Mouse (Mus musculus): ENCODE data around the gene Padi2.

Padi2 gene

DNA sequence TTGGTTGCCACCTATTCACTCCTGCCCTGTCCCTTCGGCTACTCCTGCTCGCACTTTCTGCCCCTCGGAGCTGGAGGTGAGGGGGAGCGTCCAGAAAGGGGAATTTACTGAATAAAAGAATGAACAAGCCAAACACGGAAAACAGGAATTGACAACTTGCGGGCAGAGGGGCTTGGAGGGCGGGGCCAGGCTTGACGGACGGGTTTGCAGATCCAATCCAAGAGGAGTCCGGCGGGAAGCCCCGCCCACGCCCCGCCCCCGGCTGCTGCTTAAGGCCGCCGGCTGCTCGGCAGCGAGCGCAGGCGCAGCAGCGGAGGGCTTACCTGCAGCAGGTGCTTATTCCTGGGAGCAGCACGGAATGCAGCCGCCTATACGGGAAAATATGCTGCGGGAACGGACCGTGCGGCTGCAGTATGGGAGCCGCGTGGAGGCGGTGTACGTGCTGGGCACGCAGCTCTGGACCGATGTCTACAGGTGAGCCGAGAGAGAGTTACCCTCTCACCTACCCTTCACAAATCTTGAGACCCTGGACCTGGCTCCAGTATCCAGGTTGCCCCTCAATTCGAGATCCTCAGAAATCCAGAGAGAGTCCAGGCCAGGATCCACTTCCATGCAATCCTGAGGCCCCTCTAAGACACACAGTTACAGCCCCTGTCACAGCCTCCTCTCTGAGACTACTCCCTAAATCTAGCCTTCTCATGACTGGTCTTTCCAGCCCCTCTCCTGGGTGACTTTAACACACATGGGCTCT is at the start of gene Padi2:
TSS of gene Padi2 (plus strand) at position 269 of the 751 bp plus-strand sequence.
- peak; percentile 81 to 83 for DNase-seq

DNA sequence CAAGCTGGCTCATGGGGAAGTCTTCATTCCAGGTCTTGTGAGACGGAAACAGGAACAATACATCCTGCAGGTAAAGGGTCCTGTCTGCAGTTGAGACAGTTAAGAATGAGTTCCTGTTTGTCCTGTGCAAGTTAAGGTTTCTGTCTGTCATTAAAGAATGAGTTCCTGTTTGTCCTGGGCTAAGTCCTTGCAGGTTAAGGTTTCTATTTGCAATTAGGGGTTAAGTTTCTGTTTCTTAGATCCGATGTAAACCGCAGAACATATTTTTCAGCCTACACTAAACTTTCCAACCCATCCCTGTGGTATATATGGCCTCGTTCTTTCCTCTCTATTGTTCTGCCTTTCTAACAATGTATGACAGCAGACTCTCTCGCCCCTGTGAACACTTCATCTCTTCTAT is 49.1 kb upstream of the Padi2 start:
- no peak for DNase-seq

DNA sequence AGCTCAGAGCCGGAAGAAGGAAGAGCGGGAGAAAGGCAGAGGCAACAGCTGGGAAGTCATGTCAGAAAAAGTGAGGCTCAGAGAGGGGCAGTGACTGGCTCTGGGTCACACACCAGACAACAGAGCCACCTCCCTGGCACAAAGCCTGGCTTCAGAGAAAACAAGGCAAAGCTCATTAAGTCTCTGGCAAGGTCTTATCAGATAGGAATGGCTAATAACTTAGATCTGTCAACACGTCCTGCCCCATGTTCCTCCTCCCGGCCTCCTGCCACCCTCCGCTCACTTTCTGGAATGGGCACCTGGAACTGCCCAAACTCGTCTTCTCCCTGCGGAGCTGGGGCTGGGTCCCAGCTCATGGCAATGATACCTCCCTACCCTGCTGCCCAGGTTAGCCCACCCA is 48.3 kb upstream of the Padi2 start:
- no peak for DNase-seq

DNA sequence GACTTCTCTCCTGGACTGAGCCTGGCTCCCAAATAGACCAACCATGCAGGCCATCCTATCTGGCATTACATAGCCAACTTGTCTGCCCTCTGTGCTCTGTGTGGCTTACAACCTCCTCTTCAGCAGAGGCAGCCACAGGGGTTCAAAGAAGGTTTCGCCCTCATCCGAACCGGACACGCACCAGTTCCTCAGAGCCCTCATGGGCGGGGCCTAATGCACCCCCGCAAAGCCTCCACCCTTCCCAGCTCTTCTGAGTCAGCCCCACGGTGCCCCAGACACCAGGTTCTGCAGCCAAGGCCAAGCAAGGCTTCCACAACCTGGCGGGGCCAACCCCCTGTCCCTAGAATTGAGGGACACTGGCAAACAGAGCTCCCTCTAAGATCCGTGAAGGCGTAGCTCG is 46.9 kb upstream of the Padi2 start:
- DNase-seq: no peak

DNA sequence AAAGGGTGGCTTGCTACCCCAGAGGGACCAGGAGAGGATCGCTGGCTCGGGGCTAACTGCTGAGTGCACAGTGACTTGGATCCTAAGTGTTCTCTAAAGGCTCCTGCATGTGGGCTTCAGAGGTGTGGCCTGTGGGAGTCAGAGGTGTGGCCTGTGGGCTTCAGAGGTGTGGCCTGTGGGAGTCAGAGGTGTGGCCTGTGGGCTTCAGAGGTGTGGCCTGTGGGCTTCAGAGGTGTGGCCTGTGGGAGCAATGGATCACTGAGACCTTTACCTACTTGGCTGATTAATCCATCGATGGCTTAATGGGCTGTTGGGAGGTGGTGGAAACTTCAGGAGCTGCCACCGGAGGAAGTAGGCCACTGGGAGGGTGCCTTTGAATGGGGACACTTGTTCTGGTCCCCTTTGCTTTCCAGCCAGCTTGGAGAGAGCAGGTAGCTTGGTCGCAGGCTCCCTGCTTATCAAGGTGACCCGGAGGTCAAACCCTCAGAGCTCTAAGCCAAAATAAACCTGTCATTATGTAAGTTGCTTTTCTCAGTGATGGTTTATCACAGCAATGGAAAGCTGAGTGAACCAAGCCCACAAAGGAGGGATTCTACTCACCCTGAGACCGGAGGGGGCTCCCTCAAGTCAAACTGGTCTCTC is 45.9 kb upstream of the Padi2 start:
- no peak for DNase-seq

DNA sequence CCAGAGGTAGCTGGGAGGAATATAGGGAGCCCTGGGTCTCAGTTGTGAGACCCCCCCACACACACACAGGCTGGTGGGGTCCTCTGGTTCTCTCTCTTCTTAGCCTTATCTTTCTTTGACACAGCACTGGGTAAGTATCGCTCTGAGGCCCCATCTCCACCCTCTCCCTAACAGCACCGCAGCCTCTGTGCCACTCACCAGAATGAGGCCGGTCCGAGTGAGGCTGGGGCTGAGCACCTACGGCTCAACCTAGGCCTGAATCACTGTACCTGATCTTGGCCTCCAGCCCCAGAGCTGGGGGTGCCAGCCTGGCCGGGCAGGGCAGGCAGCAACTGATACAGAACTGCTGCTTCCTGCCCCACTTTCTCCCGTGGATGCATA is 45.4 kb upstream of the Padi2 start:
- no peak for DNase-seq

DNA sequence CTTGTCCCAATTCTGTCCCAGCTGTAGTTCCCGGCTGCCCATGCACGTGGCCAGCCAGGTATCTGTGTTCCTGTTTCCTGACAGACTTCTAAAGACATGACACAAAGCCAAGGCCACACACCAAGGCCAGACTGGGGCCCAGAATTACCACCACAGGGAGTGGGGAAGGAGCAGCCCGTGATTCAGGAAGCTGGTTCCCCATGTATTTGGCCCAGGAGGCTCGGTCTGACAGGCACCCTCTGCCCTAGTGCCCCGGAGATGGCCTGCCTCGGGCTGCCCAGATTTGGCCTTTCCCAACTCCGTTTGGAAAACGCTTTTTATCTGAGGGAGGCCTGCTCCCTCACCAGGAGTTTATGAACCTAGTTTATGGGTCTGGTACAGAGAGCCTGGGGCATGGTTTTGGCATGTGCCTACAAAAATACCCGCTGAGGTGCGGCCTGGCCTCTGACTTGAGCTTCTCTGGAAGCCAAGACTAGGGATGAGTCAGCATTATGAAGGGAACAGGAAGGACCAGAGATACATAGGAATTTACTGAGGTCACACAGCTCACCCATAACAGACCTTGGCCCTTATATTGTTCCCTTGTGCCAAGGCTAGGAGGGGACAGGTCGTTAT is 44.0 kb upstream of the Padi2 start:
- DNase-seq: no peak

DNA sequence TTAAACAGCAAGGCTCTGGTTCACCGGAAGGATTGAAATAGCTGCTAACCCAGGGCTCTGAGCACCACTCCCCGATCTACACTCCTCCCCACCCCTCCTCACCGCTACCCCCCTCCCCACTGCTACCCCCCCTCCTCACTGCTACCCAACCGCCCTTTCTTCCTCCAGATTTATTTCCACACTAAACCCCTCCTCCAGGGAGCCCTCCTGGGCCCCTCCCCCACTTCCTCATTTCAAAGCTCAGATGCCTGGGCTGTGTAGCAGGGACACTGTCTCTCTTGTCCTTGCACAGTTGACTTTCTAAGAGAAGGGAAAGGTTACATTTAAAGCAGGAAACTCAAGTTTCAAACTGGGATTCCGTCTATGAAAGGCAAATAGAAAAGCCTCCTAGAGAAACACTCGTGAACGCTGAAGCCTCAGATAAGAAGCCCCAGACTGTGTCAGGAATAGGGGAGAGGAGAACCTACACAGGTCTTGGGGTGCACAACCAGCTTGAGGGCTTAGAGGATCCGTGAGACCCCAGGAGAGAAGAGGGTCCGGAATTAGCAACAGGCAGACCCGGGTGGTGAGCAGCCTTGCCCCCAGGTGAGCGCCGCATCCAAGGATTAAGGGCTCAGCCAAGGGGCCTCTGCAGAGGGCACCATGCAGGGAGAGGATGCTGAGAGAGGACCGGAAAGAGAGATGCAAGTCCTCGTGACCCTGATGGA is 37.5 kb upstream of the Padi2 start:
- DNase-seq: peak; percentile 44 to 48

DNA sequence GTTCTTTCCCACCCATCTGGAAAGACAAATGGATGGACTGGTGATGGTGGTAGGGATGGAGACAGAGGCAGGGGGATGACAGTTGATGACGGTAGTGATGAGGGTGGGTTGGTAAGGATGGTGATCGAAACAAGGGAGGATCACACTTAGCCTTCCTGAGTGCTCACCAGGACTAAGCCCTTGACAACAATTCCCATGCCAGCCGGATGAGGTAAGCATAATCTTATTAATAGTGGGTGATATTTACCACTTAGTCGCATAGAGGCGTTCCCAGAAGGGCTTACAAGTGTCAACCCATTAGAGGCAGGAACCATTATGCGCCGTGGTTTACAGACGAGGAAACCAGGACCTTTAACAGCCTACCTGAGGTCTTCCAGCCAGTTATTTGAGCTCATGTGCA is 36.2 kb upstream of the Padi2 start:
- no peak for DNase-seq

DNA sequence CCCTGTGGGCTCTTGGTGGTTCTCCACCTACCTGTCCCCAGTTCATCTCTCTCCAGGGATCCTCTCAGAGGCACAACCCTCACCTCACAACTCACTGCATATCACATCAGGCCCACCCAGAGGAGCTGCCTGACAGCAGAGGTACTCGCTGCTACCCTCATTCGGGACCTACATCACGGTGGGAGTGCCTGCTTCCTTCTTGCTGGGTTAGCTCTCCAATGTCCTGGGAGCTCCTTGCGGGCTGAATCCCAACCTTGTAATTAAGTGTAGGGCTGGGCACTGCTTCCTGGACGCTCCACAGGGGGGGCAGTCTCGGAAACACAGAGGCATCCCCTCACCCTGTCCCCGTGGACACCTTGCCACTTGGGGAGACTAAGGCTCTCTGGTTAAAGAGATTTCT is 35.3 kb upstream of the Padi2 start:
- DNase-seq: peak in 1 of 2 experiments; percentile 10

DNA sequence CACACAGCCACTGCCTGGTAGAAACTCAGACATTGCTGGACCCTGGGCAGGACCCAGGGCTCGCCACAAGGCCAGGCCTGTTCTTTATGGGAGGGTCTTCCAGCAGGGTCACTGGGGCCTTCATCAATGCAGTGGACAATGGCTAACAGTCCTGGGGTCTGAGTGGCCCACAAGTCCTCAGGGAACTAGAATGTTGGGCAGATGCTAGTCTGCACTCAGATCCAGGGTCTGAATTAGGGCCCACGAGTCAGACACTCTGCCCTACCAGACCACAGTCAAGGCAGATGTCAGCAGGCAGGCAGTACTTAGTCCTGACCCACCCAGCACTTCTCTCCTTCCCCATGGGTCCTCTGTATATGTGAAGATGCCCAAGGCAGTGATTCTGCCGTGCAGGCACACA is 34.8 kb upstream of the Padi2 start:
- peak in 1 of 2 experiments; percentile 12 for DNase-seq

DNA sequence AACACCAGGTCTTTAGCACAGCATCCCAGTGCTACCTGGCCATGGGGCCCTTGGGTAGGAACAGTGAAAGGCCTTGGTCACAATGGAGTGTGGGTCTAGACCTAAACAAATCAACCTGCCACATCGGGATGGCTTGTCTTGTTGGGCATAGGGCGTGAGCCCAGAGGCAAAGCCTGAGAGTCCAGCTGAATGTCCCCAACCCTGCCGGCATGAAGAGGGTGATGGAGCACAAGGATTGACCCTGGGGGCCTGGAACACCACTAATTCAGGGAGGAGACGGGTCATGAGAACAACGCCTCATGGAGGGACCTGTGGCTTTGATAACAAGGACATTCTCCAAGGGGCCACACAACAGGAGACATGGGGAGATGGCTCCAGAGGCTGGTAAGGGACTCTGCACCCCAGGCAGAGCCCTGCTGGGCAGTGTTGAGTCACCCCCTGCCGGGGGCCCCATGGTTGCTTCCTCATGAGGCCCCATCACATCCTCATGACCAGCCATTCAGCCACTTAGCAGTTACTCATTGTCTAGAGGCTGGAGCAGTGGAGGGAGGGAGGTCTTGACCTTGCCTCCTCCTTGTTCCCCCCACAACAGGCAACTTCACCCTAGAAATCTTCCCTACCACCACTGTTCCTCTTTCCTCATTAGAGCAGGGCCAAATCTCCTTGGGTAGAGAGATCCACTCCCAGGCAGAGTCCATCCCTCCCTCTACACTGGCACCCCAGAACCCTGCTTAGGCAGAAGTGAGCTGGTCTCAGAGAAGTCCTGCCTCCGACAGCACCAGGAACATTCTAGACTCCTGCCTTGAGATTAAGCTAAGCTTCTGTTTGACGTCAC is 34.1 kb upstream of the Padi2 start:
- peak; percentile 35 to 53 for DNase-seq

DNA sequence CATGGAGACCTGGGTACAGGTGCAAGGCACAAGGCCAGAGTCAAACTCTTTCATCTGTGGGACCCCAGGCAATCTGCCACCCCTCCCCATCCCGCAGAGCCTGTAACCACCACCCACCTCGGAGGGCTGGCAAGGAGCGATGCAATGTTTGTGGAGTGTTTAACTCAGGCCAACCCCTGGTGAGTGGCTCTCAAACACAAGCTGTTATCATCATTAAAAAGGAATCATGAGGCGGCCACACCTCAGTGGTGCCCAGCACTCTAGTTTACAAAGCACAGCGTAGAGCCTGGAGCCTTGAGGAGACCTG is 33.5 kb upstream of the Padi2 start:
- peak in 1 of 2 experiments; percentile 20 for DNase-seq

DNA sequence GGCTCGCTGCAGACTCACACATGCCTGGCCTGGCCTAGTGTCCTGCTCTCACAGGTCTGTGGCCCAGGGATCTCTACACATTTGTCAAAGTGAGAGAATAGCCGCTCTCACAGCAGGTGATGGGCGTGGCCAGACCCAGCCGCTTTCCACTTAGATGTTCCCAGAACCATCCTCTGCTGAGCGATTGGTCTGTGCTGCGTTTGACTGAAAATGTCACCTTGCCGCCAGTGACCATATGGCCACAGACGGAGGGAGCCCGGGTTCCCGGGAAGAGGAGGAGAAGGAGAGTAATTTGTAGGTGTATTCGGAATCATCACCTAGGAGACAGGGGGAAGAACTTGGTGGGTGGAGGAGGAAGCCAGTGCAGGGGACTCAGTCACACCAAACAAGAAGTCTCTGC is 33.1 kb upstream of the Padi2 start:
- DNase-seq: no peak

DNA sequence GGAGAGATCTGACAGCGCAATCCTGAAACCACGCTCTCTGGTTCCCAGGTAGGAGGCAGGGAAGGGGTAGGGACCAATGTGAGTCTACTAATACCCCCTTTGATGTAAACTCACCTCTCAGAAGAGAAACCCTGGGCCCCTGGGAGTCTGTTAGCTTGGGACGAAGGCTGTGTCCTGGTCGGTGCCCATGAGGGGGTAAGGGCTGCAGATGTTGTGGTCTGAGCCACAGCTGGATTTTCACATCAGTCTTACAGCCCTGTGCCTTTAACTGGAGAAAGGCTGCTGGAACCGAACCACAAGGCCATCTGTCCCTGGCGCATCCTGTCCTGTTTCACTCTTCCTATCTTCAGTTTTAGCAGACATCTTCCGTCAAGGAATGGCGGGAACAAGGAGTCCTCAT is 30.0 kb upstream of the Padi2 start:
- DNase-seq: peak in 1 of 2 experiments; percentile 6

DNA sequence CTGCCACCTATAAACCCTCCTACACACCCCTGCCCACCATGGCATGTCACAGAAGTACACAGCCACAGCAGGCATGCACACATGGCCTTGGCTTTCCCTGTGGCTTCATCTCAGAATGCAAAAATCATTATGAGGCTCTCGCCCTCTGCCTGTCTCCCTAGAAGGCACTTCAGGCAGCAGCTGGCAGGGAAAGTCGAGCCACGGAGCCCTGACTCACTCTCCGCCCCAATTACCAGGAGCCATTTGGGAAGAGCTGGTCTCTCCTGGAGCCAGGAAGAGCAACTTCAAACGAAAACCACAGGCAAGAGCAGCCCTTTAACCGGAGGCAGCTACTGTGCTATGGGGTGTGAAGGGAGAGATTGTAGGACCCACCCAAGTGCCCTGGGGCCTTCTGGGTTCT is 29.5 kb upstream of the Padi2 start:
- DNase-seq: peak in 1 of 2 experiments; percentile 12

DNA sequence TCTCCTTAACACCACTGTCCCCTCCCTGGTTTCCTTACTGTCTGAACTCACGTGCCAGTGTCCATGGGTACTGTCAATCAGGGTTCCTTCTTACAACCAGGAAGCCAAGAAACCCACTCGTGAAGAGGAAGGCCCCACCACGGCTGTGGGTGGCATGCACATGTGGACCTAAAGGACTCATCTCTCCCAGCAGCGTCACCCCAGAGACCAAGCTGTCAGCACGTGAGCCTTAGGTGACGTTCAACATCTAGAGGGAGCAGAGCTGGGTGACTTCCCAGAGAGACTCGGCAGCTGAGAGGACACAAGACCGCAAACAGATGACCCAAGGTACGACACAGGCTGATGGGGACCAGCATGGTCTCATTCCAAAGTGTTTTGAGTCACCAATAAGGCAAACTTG is 28.7 kb upstream of the Padi2 start:
- DNase-seq: peak in 1 of 2 experiments; percentile 16

DNA sequence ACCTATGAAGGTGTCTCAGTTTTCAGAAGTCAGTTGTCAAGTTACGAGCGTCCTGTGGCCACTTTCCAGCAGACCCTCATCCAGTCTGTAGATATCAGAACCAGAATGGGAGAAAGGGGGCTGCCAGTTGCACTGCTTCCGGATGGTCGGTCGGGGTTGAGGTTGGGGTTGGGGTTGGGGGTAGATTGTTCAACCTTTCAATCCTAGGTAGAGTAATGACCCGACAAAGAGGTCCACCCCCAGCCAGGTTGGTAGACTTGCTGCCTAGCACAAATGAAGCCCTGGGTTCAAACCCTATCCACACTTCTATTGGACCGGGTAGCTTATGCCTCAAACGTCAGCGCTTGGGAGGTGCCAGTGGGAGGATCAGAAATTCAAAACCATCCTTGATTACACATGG is 27.5 kb upstream of the Padi2 start:
- peak in 1 of 2 experiments; percentile 10 for DNase-seq

DNA sequence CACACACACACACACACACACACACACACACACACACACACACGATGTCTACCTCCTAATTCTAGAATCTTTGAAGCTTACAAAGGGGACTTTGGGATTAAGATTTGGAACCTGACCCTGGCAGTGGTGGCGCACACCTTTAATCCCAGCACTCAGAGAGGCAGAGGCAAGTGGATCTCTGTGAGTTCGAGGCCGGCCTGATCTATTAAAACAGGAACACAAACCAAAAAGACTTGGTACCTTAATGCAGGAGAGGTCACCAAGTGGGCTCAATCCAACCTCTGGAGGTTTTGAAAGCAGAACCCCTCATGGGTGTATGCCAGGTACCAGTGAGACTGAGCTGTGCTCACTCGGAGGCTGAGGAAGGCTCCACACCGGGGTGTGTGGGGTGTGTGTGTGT is 27.0 kb upstream of the Padi2 start:
- DNase-seq: no peak

DNA sequence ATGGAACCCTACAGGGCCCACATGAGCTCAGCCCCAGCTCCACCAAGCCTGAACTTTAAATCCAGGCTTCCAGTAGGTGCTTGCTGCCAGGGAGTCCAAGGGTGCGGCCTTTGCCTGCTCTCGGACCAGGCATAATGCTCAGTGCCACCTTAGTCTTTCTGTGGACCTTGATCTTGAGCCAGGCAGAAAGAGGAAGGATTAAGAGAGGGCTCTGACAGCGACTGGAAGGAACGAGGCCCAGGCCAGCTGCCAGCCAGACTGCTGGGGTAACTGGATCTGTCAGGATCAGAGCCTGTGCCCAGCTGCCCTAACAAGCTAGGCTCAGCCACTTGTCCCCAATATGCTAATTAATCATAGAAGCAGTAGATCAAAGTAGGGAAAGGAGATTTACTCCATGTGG is 26.4 kb upstream of the Padi2 start:
- DNase-seq: no peak

DNA sequence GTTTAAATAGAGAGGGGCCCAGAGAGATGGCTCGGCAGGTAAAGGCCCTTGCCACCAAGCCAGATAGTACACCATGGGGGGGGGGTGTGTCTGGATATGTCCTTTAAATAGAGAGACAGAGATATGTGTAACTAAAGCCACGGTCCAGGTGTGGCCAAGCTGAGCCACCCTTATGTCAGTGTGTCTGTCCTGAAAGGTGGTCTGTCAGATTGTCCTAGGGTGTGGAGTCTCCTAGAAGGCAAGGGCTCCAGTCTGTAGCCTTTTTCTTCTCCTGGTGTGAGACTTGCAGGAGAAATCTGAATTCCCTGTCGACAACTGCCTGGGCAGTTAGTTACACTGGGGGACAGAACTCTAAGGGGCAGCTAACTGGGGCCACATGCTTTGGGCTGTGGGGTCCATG is 25.9 kb upstream of the Padi2 start:
- DNase-seq: no peak

DNA sequence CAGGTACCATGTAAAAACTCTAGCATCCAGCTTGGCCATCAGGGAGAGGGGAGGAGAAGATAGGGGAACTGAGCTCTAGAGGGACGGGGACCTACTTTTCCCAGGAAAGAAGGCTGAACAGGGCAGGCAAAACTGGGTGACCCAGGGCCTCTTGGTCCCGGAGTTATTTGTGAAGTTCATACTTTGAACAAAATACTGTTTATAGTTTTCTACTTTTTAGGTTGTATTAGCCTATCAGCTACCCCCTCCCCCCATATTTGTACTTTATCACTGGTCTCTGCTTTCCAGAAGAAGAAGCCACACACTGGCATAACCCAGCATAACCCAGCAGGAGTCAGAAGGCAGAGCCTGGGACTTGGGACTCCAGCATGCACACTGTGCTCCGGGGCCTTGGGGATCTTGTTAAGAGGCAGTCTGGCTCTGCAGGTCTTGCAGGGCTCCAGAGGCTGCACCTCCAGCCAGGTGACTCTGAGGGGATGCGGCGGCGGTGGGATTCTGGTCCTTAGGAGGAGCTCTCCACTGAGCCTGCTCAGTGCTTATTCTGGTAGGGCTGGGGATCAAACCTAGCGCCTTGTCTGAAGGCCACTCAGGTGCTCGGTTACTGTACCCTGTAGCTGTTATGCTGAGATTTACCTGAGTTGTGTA is 25.0 kb upstream of the Padi2 start:
- no peak for DNase-seq

Measured in lung, postnatal 4 days (tissue).